Mouse (Mus musculus) cerebellum, adult 11 months (tissue): ENCODE data around the gene Nap1l3.

Experiments used
- DNase-seq: peaks from one replicate; pipeline ENCODE4 v3.0.0; 2022

Nap1l3 gene

GRCm38 (mm10) chrX:122396781-122397581 lies at the start of gene Nap1l3:
TSS of gene Nap1l3 (minus strand) at chrX:122397401.
- DNase-seq, result peak; percentile 74

GRCm38 (mm10) chrX:122397652-122398051 lies 451 bp upstream of the Nap1l3 start:
- DNase-seq, result no peak
